Mouse (Mus musculus) thymus, postnatal 36 days (tissue): ENCODE measurements at regions not wholly inside any gene's neighbourhood (a gene's known extent, or its start where the extent isn't known, plus 50 kb on each side); places are given as distances from the start of the nearest gene placed in this dataset.

ENCODE experiments used
- DNase-seq, 2 experiments: peaks; one replicate each; pipeline ENCODE4 v3.0.0; 2022; ENCODE audit warnings: mixed read lengths in 2 of 2

- DNase-seq = no peak
Observed at GRCm38 (mm10) chr8:93691375-93691774, 118.4 kb upstream of the Gnao1 start.

- DNase-seq = no peak
Observed at GRCm38 (mm10) chr8:93691826-93692225, 117.9 kb upstream of the Gnao1 start.

GRCm38 (mm10) chr8:93697206-93697605 is 112.6 kb upstream of the Gnao1 start:
- no peak for DNase-seq

- DNase-seq = no peak
Observed at GRCm38 (mm10) chr8:93698508-93698907, 111.3 kb upstream of the Gnao1 start.

- DNase-seq = no peak
Observed at GRCm38 (mm10) chr8:93701391-93701790, 108.4 kb upstream of the Gnao1 start.

GRCm38 (mm10) chr8:93712066-93712706 is 97.6 kb upstream of the Gnao1 start:
- no peak for DNase-seq

GRCm38 (mm10) chr8:93713221-93713620 is 96.5 kb upstream of the Gnao1 start:
- DNase-seq = no peak

- no peak for DNase-seq
Observed at GRCm38 (mm10) chr8:93724896-93725489, 84.8 kb upstream of the Gnao1 start.

- no peak for DNase-seq
Observed at GRCm38 (mm10) chr8:93729124-93729930, 80.4 kb upstream of the Gnao1 start.

- DNase-seq = no peak
Observed at GRCm38 (mm10) chr8:93730738-93731700, 78.7 kb upstream of the Gnao1 start.

GRCm38 (mm10) chr8:93734818-93735217 is 74.9 kb upstream of the Gnao1 start:
- DNase-seq = no peak

GRCm38 (mm10) chr8:93740281-93740680 is 69.5 kb upstream of the Gnao1 start:
- no peak for DNase-seq

- DNase-seq = no peak
Observed at GRCm38 (mm10) chr8:93748720-93749119, 61.0 kb upstream of the Gnao1 start.

- no peak for DNase-seq
Observed at GRCm38 (mm10) chr8:93750921-93751320, 58.8 kb upstream of the Gnao1 start.

- DNase-seq = no peak
Observed at GRCm38 (mm10) chr8:93755981-93756380, 53.8 kb upstream of the Gnao1 start.
